Mouse (Mus musculus) embryonic facial prominence, embryonic 14.5 days (tissue): ENCODE results near the gene Shroom1. TPM values are rescaled to one million over a fixed set of nuclear protein-coding genes. Genes with fewer than 3 reads are reported as not detected.

ENCODE experiments used
- ATAC-seq: fragments of 200-750 bp; cut with Nextera tagmentation; 2 replicates; pipeline ENCODE4 v1.8.0; 2017; ENCODE audit warnings: low read depth, moderate number of reproducible peaks, moderate TSS enrichment
- DNase-seq: peaks from one replicate; pipeline ENCODE4 v3.0.0-alpha.2; 2015; ENCODE audit warnings: low spot score
- H3K27ac ChIP-seq: fragments of 300-500 bp; sonication (generic); replicated peaks from 2 replicates; pipeline ENCODE4 v1.5.1; 2014; ENCODE audit warnings: low read depth, mild to moderate bottlenecking, low read length, moderate library complexity
- H3K27me3 ChIP-seq: fragments of 300-500 bp; sonication (generic); replicated peaks from 2 replicates; pipeline ENCODE4 v1.6.1; 2014; ENCODE audit warnings: low read length; ENCODE audit not compliant: control insufficient read depth, insufficient read depth
- H3K36me3 ChIP-seq: fragments of 300-500 bp; sonication (generic); 2 replicates; pipeline ENCODE4 v1.6.1; 2014; ENCODE audit warnings: low read length, mixed read lengths; ENCODE audit not compliant: control insufficient read depth, insufficient read depth
- H3K4me1 ChIP-seq: fragments of 300-500 bp; sonication (generic); 2 replicates; pipeline ENCODE4 v1.6.1; 2014; ENCODE audit warnings: antibody characterized with exemption, low read length; ENCODE audit not compliant: control insufficient read depth, insufficient read depth
- H3K4me2 ChIP-seq: fragments of 300-500 bp; sonication (generic); 2 replicates; pipeline ENCODE4 v1.6.1; 2014; ENCODE audit warnings: low read depth, mild to moderate bottlenecking, low read length, moderate library complexity, mixed read lengths
- H3K4me3 ChIP-seq: fragments of 300-500 bp; sonication (generic); 2 replicates; pipeline ENCODE4 v1.5.1; 2014; ENCODE audit warnings: low read depth, mild to moderate bottlenecking, low read length
- H3K9ac ChIP-seq: fragments of 300-500 bp; sonication (generic); 2 replicates; pipeline ENCODE4 v1.6.1; 2014; ENCODE audit warnings: low read depth, mild to moderate bottlenecking, low read length, moderate library complexity, mixed read lengths
- H3K9me3 ChIP-seq: fragments of 300-500 bp; sonication (generic); 2 replicates; pipeline ENCODE4 v1.6.1; 2016; ENCODE audit warnings: low read length; ENCODE audit not compliant: control insufficient read depth
- WGBS: fragments of 180-500 bp; shearing (Covaris S2); extraction: QIAGEN DNeasy Blood & Tissue Kit; methylation state at CpG from one replicate; pipeline ENCODE4 v1.1.7; 2014; 5-methylcytosine and 5-hydroxymethylcytosine counted together
- polyA plus RNA-seq: library from polyadenylated mRNA; unstranded; fragments of >200 nt; fragmentation: Nextera tagmentation; extraction: Ambion mirVana; gene quantifications from 2 replicates; pipeline ENCODE4 v1.2.1, GENCODE M21; 2014

Shroom1 gene
- 2.9 and 4.0 TPM in 2 replicates for polyA plus RNA-seq

DNA sequence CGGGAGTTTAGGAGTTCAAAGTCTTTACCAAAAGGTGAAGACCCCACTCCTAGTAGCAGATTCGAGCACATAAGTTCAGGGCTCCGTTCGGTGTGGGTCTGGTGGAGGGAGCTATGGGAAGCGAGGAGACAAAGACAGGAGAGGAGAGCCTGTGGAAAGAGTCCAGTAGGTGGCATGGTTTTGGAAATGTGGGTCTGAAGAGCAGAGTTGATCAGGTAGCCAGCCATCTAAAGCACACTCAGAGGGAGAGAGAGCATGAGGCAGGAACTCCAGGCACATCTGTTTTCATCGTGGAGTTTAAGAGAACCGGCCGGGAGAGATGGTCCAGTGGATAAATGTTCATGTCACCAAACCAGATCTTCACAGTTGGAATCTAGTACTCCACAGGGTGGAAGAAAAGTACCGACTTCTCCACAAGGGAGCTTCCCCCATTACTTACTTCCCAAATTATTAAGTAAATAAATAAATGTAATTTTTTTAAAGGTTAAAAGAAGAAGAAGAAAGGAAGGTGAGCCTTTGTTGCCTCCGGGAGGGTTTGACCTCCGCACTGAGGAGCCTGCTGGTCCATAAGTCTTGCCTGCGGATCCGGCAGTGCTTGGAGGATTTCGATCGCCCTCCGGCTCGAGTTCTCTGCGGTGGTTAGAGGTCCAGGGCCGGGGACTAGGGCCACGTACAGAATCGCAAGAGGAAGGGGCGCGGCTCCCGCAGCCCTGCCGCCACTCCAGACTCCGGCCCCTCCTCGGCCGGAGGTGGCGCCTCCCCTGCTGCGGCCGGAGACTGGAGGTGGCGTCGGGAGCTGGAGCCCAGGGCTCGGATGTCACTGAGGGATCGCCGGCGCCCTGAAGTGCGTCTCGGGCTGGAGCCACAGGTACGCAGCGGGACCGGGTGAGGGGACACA lies at the start of gene Shroom1, which contains the start of gene Gm10447:
TSS of gene Shroom1 (plus strand) at position 732 of the 898 bp plus-strand sequence.
TSS of gene Gm10447 (minus strand) at position 637 of the 898 bp plus-strand sequence.
- peak within 1 kb of the TSS; percentile 89 for H3K4me2 ChIP-seq
- peaks cover 12% of the 10 kb centered on the region; the same call in 1 of the 2 replicates for H3K27me3 ChIP-seq
- H3K4me1 ChIP-seq = peaks cover 4% of the 10 kb centered on the region
- no peaks in the 10 kb centered on the region for H3K36me3 ChIP-seq
- H3K9ac ChIP-seq = peak within 1 kb of the TSS; percentile 76
- ATAC-seq (peak; percentile 92), DNase-seq (peak; percentile 73)
- H3K9me3 ChIP-seq = no peaks in the 10 kb centered on the region
- no peak within 1 kb of the TSS for H3K27ac ChIP-seq
- H3K4me3 ChIP-seq = peak within 1 kb of the TSS; percentile 60
- WGBS = 7% methylated on average over 18 of the region's 42 CpGs

DNA sequence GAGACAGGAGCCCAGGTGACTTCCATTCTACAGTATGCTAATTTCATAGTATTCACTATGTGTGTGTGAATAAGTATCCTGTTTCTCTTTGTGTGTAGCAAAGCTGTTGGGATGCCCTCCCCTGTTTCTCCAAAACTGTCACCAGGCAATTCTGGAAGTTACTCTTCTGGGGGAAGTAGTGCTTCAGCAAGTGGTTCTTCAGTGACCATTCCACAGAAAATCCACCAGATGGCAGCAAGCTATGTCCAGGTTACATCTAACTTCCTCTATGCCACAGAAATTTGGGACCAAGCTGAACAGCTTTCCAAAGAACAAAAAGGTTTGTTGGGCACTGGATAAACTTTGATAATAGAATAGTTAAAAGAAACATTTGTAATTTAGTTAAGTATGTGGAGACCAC lies 45.3 kb upstream of the Shroom1 start:
- Histone ChIP-seq H3K9me3 (no peaks in the 10 kb centered on the region), H3K27me3 (no peaks in the 10 kb centered on the region), H3K4me1 (no peaks in the 10 kb centered on the region), H3K4me3 (no peak overlapping the region), H3K4me2 (no peak overlapping the region), H3K9ac (no peak overlapping the region), H3K27ac (no peak overlapping the region), H3K36me3 (peaks cover 93% of the 10 kb centered on the region)
- DNase-seq (peak; percentile 47), ATAC-seq (no peak)

DNA sequence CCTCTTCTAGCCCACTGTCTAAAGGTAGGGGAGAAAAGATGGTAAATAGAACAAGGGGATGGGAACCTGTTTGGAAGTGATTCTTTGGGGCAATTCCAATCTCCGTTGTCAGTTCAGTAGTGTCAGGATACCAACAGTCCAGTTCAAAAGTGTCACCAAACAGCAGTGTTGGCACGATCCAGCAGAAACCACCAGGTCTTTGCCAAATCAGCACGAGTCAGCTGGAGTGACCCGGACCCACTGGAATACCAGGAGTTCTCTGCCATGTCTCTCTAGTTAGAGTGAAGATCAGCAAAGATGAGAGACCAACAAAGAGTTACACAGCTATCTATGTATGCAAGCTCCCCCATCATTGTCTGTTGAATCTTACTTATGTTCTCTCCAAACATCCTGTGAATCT lies 43.1 kb upstream of the Shroom1 start:
- ATAC-seq = no peak
- Histone ChIP-seq H3K9ac (no peak overlapping the region), H3K9me3 (no peaks in the 10 kb centered on the region), H3K4me1 (no peaks in the 10 kb centered on the region), H3K4me3 (no peak overlapping the region), H3K36me3 (peaks cover 97% of the 10 kb centered on the region), H3K4me2 (no peak overlapping the region), H3K27me3 (no peaks in the 10 kb centered on the region), H3K27ac (no peak overlapping the region)
- DNase-seq = no peak
- WGBS = over 99% methylated on average over 4 of the region's 4 CpGs

DNA sequence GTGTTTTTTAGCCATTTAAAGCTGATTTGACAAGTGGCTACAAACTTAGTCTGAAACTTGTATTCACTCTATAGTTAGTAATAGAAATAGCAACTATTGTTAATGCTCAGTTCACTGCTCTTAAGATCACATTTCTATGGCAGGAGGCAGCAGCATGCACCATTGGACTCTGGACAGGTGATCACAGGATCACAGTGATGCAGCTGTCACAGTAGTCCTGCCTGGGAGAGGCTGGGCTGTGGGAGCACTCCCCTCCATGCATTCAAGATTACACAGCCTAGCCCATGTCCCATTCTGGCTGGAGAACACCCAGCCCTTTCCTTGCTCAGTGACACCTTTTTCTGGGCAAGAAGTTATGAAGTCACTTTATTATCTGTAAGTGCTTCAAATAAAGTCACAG lies 39.0 kb upstream of the Shroom1 start:
- DNase-seq = no peak
- ATAC-seq = no peak

DNA sequence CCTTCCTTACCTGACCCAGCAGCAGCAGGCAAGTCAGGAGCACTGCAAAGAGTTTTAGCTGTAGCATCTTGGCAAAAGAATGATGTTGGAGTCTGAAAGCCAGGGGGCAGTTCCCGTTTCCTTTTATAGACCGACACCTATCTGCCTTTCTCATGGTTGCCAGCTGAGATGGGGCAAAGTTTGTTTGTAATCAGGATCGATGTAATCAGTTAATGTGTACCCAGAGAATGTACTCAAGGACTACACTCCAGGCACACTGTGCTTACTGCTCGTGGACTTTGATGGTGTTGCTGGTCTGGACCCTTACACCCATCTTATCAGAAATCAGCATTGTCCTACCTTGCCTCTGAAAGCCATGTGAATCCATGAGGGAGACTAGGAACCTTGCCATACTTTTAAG lies 34.0 kb upstream of the Shroom1 start, which contains the start of gene Leap2:
TSS of gene Leap2 (minus strand) at position 135 of the 400 bp plus-strand sequence.
- ATAC-seq (no peak), DNase-seq (no peak)
- Histone ChIP-seq H3K9me3 (no peaks in the 10 kb centered on the region), H3K9ac (no peak within 1 kb of the TSS), H3K27me3 (no peaks in the 10 kb centered on the region), H3K4me2 (no peak within 1 kb of the TSS), H3K27ac (no peak within 1 kb of the TSS), H3K4me1 (no peaks in the 10 kb centered on the region), H3K4me3 (no peak within 1 kb of the TSS), H3K36me3 (peaks cover 32% of the 10 kb centered on the region)
- WGBS = 92% methylated on average over 4 of the region's 4 CpGs

More for the DNA sequence above, 39.0 kb upstream of the Shroom1 start:
- peaks cover 77% of the 10 kb centered on the region for H3K36me3 ChIP-seq
- no peak overlapping the region for H3K4me2 ChIP-seq
- no peak overlapping the region for H3K27ac ChIP-seq
- no peak overlapping the region for H3K9ac ChIP-seq
- H3K27me3 ChIP-seq = no peaks in the 10 kb centered on the region
- no peaks in the 10 kb centered on the region for H3K4me1 ChIP-seq
- H3K9me3 ChIP-seq = no peaks in the 10 kb centered on the region
- no peak overlapping the region for H3K4me3 ChIP-seq

DNA sequence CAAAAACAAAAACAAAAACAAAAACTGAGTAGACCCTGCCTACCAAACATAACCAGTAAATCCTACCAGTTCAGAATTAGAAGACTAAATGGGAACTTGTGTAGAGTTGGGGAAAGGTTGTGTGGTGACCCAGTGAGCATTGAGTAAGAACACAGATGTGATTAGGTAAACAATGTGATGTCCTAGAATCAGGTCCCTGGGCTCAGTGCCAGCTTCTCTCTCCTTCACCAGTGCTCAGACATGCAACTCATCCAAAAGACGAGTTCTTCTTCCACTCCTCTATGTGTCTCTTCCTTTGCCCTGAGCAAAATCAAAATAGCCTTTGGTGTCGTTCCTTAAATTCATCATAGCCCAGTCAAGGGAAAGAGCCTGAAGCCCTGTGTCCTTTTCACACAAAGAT lies 32.2 kb upstream of the Shroom1 start:
- ATAC-seq (no peak), DNase-seq (no peak)
- Histone ChIP-seq H3K9me3 (no peaks in the 10 kb centered on the region), H3K27me3 (no peaks in the 10 kb centered on the region), H3K27ac (no peak overlapping the region), H3K36me3 (peaks cover 29% of the 10 kb centered on the region), H3K4me2 (no peak overlapping the region), H3K4me3 (no peak overlapping the region), H3K9ac (no peak overlapping the region), H3K4me1 (peaks cover 5% of the 10 kb centered on the region)
- WGBS = 67% methylated on average over 2 of the region's 2 CpGs

DNA sequence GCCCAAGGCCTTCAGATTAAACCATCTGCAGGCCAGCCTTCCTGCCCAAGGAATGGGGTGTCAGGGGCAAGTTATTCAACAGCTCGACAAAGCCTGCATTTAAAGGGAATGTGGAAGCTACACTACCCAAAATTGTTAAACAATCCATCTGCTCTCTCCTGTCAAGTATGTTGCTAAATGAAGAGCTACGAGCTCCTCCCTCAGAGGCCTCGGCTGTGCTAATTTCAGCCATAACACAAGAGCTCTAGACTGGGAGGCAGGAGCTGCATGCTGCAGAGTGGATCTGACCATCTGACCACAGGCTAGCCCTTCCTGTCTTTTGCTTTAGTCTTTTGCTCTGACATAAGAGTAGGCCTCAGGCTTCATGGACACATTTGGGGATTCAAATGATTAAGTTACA lies 31.8 kb upstream of the Shroom1 start:
- no peak overlapping the region for H3K27ac ChIP-seq
- H3K4me3 ChIP-seq = no peak overlapping the region
- no peak for ATAC-seq
- H3K4me1 ChIP-seq = peaks cover 7% of the 10 kb centered on the region
- H3K9me3 ChIP-seq = no peaks in the 10 kb centered on the region
- DNase-seq = no peak
- H3K27me3 ChIP-seq = no peaks in the 10 kb centered on the region
- H3K4me2 ChIP-seq = no peak overlapping the region
- peaks cover 24% of the 10 kb centered on the region for H3K36me3 ChIP-seq
- H3K9ac ChIP-seq = no peak overlapping the region
- WGBS = 74% methylated on average over 3 of the region's 3 CpGs

DNA sequence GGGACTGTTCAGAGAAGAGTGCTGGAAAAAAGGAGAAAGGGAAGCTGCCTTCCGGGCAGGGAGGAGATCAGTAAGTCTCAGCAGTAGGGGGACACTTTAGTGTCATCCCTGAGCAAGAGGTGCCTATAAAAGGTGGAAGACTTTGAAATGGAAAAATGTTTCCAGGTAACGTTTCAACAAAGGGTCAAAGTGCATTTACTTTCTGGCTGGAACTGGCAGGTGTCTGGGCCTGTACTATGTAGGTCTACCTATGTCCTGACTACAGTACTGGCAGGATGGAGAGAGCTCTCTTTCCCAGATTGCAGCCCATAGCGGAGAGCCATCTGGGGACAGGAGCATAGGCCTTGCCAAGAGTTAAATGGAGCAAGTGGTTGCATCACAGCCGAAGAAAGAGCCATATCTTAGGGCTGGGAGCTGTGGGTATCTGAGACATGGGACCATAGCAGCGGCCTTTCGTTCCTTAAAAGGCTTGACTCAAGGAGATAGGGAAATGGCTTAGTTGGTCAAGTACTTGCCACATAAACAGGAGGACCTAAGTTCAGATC lies 31.2 kb upstream of the Shroom1 start:
- ATAC-seq (no peak), DNase-seq (no peak)
- Histone ChIP-seq H3K9me3 (no peaks in the 10 kb centered on the region), H3K27me3 (no peaks in the 10 kb centered on the region), H3K9ac (no peak overlapping the region), H3K4me2 (no peak overlapping the region), H3K27ac (no peak overlapping the region), H3K4me3 (no peak overlapping the region), H3K4me1 (peaks cover 7% of the 10 kb centered on the region), H3K36me3 (peaks cover 23% of the 10 kb centered on the region; the same call in 1 of the 2 replicates)
- WGBS = 87% methylated on average over 6 of the region's 6 CpGs
